Mouse (Mus musculus): ENCODE results near the gene Amigo3. TPM values are rescaled to one million over a fixed set of nuclear protein-coding genes. Genes with fewer than 3 reads are reported as not detected.

Gene Amigo3
- polyA plus RNA-seq, 1 experiment from 2014 or later, result 1.7 TPM

- H3K27me3 ChIP-seq (ENCODE audit: control insufficient read depth, insufficient read depth, low read length), result peaks cover 26% of the 10 kb centered on the region
- DNase-seq (ENCODE audit: low spot score), result no peak
- peaks cover 10% of the 10 kb centered on the region for H3K4me1 ChIP-seq (ENCODE audit: control insufficient read depth, insufficient read depth, low read length)
- no peaks in the 10 kb centered on the region for H3K9me3 ChIP-seq (ENCODE audit: control insufficient read depth, low read length)
- H3K27ac ChIP-seq (replicated peaks; ENCODE audit: low read depth, low read length), result no peak within 1 kb of the TSS
- H3K36me3 ChIP-seq (ENCODE audit: control insufficient read depth, insufficient read depth, low read length), result peaks cover 7% of the 10 kb centered on the region; the same call in 1 of the 2 replicates
- 32% methylated on average over 12 of the region's 12 CpGs for WGBS
- peak within 1 kb of the TSS; percentile 36; the same call in 1 of the 2 replicates for H3K4me2 ChIP-seq (ENCODE audit: low read depth, severe bottlenecking)
- ATAC-seq (ENCODE audit: insufficient number of reproducible peaks, low FRiP score, low TSS enrichment, low read depth), result no peak
- H3K9ac ChIP-seq (ENCODE audit: low read length), result no peak within 1 kb of the TSS
- H3K4me3 ChIP-seq (ENCODE audit: low read depth, low read length), result 0 out of 2 replicates have a peak within 1 kb of the TSS, but pooled peaks have one; percentile 10
These were observed 30.1 kb downstream of the Amigo3 start, which contains the start of gene Rnf123 for GRCm38 (mm10) chr9:108082988-108083431. Rnf123 (minus strand) TSS chr9:108083346.

- no peak overlapping the region for H3K27ac ChIP-seq (replicated peaks; ENCODE audit: low read depth, low read length)
- H3K4me1 ChIP-seq (ENCODE audit: control insufficient read depth, insufficient read depth, low read length), result peaks cover 6% of the 10 kb centered on the region; the same call in 1 of the 2 replicates
- WGBS, result 82% methylated on average over 6 of the region's 6 CpGs
- no peak for DNase-seq (ENCODE audit: low spot score)
- no peak overlapping the region for H3K4me2 ChIP-seq (ENCODE audit: low read depth, severe bottlenecking)
- H3K4me3 ChIP-seq (ENCODE audit: low read depth, low read length), result no peak overlapping the region
- ATAC-seq (ENCODE audit: insufficient number of reproducible peaks, low FRiP score, low TSS enrichment, low read depth), result no peak
- no peak overlapping the region for H3K9ac ChIP-seq (ENCODE audit: low read length)
- no peaks in the 10 kb centered on the region for H3K9me3 ChIP-seq (ENCODE audit: control insufficient read depth, low read length)
- peaks cover 26% of the 10 kb centered on the region for H3K27me3 ChIP-seq (ENCODE audit: control insufficient read depth, insufficient read depth, low read length)
- H3K36me3 ChIP-seq (ENCODE audit: control insufficient read depth, insufficient read depth, low read length), result peaks cover 7% of the 10 kb centered on the region; the same call in 1 of the 2 replicates
These were observed 30.6 kb downstream of the Amigo3 start for GRCm38 (mm10) chr9:108083561-108083960.

GRCm38 (mm10) chr9:108085261-108085660 is 32.3 kb downstream of the Amigo3 start:
- peaks cover 26% of the 10 kb centered on the region for H3K27me3 ChIP-seq (ENCODE audit: control insufficient read depth, insufficient read depth, low read length)
- 96% methylated on average over 4 of the region's 4 CpGs for WGBS

GRCm38 (mm10) chr9:108090611-108091120 is 37.7 kb downstream of the Amigo3 start:
- no peaks in the 10 kb centered on the region for H3K9me3 ChIP-seq (ENCODE audit: control insufficient read depth, low read length)
- peaks cover 16% of the 10 kb centered on the region for H3K36me3 ChIP-seq (ENCODE audit: control insufficient read depth, insufficient read depth, low read length)
- H3K4me2 ChIP-seq (ENCODE audit: low read depth, severe bottlenecking), result no peak overlapping the region
- DNase-seq (ENCODE audit: low spot score), result no peak
- no peak overlapping the region for H3K27ac ChIP-seq (replicated peaks; ENCODE audit: low read depth, low read length)
- no peak for ATAC-seq (ENCODE audit: insufficient number of reproducible peaks, low FRiP score, low TSS enrichment, low read depth)
- peaks cover 9% of the 10 kb centered on the region for H3K4me1 ChIP-seq (ENCODE audit: control insufficient read depth, insufficient read depth, low read length)
- 95% methylated on average over 7 of the region's 7 CpGs for WGBS
- H3K4me3 ChIP-seq (ENCODE audit: low read depth, low read length), result no peak overlapping the region
- no peak overlapping the region for H3K9ac ChIP-seq (ENCODE audit: low read length)
- no peaks in the 10 kb centered on the region for H3K27me3 ChIP-seq (ENCODE audit: control insufficient read depth, insufficient read depth, low read length)

More at GRCm38 (mm10) chr9:108085261-108085660, 32.3 kb downstream of the Amigo3 start:
- H3K9ac ChIP-seq (ENCODE audit: low read length), result no peak overlapping the region
- no peak overlapping the region for H3K27ac ChIP-seq (replicated peaks; ENCODE audit: low read depth, low read length)
- no peak for DNase-seq (ENCODE audit: low spot score)
- no peak for ATAC-seq (ENCODE audit: insufficient number of reproducible peaks, low FRiP score, low TSS enrichment, low read depth)
- no peak overlapping the region for H3K4me2 ChIP-seq (ENCODE audit: low read depth, severe bottlenecking)
- H3K36me3 ChIP-seq (ENCODE audit: control insufficient read depth, insufficient read depth, low read length), result peaks cover 17% of the 10 kb centered on the region
- no peaks in the 10 kb centered on the region for H3K9me3 ChIP-seq (ENCODE audit: control insufficient read depth, low read length)
- H3K4me3 ChIP-seq (ENCODE audit: low read depth, low read length), result no peak overlapping the region
- peaks cover 3% of the 10 kb centered on the region; the same call in 1 of the 2 replicates for H3K4me1 ChIP-seq (ENCODE audit: control insufficient read depth, insufficient read depth, low read length)

GRCm38 (mm10) chr9:108093586-108093985 is 40.6 kb downstream of the Amigo3 start:
- peak overlapping the region; percentile 93 for H3K4me2 ChIP-seq (ENCODE audit: low read depth, severe bottlenecking)
- no peak overlapping the region for H3K27ac ChIP-seq (replicated peaks; ENCODE audit: low read depth, low read length)
- DNase-seq (ENCODE audit: low spot score) (no peak), ATAC-seq (ENCODE audit: insufficient number of reproducible peaks, low FRiP score, low TSS enrichment, low read depth) (no peak)
- H3K4me1 ChIP-seq (ENCODE audit: control insufficient read depth, insufficient read depth, low read length), result peaks cover 9% of the 10 kb centered on the region
- peak overlapping the region; percentile 88 for H3K4me3 ChIP-seq (ENCODE audit: low read depth, low read length)
- 79% methylated on average over 10 of the region's 10 CpGs for WGBS
- no peaks in the 10 kb centered on the region for H3K9me3 ChIP-seq (ENCODE audit: control insufficient read depth, low read length)
- peak overlapping the region; percentile 85 for H3K9ac ChIP-seq (ENCODE audit: low read length)
- H3K27me3 ChIP-seq (ENCODE audit: control insufficient read depth, insufficient read depth, low read length), result no peaks in the 10 kb centered on the region
- H3K36me3 ChIP-seq (ENCODE audit: control insufficient read depth, insufficient read depth, low read length), result peaks cover 14% of the 10 kb centered on the region

GRCm38 (mm10) chr9:108094184-108094941 is 41.4 kb downstream of the Amigo3 start, which contains the start of gene Apeh:
Apeh (minus strand) TSS chr9:108094606.
- Histone ChIP-seq H3K4me1 (ENCODE audit: control insufficient read depth, insufficient read depth, low read length) (peaks cover 9% of the 10 kb centered on the region), H3K27me3 (ENCODE audit: control insufficient read depth, insufficient read depth, low read length) (no peaks in the 10 kb centered on the region), H3K4me3 (ENCODE audit: low read depth, low read length) (peak within 1 kb of the TSS; percentile 88), H3K9ac (ENCODE audit: low read length) (peak within 1 kb of the TSS; percentile 85), H3K27ac (replicated peaks; ENCODE audit: low read depth, low read length) (peak within 1 kb of the TSS; percentile 82), H3K4me2 (ENCODE audit: low read depth, severe bottlenecking) (peak within 1 kb of the TSS; percentile 93), H3K9me3 (ENCODE audit: control insufficient read depth, low read length) (no peaks in the 10 kb centered on the region), H3K36me3 (ENCODE audit: control insufficient read depth, insufficient read depth, low read length) (peaks cover 9% of the 10 kb centered on the region)
- WGBS, result under 1% methylated on average over 52 of the region's 52 CpGs
- DNase-seq (ENCODE audit: low spot score), result peak; percentile 97
- peak; percentile 92 for ATAC-seq (ENCODE audit: insufficient number of reproducible peaks, low FRiP score, low TSS enrichment, low read depth)

- no peaks in the 10 kb centered on the region for H3K27me3 ChIP-seq (ENCODE audit: control insufficient read depth, insufficient read depth, low read length)
- DNase-seq (ENCODE audit: low spot score) (peak; percentile 38), ATAC-seq (ENCODE audit: insufficient number of reproducible peaks, low FRiP score, low TSS enrichment, low read depth) (peak; percentile 19)
- peaks cover 7% of the 10 kb centered on the region for H3K36me3 ChIP-seq (ENCODE audit: control insufficient read depth, insufficient read depth, low read length)
- peak overlapping the region; percentile 55 for H3K9ac ChIP-seq (ENCODE audit: low read length)
- under 1% methylated on average over 16 of the region's 16 CpGs for WGBS
- peak overlapping the region; percentile 93 for H3K4me2 ChIP-seq (ENCODE audit: low read depth, severe bottlenecking)
- H3K4me1 ChIP-seq (ENCODE audit: control insufficient read depth, insufficient read depth, low read length), result peaks cover 9% of the 10 kb centered on the region
- no peaks in the 10 kb centered on the region for H3K9me3 ChIP-seq (ENCODE audit: control insufficient read depth, low read length)
- H3K4me3 ChIP-seq (ENCODE audit: low read depth, low read length), result peak overlapping the region; percentile 88
- 0 out of 2 replicates have a peak overlapping the region, but pooled peaks have one; percentile 36 for H3K27ac ChIP-seq (replicated peaks; ENCODE audit: low read depth, low read length)
These were observed 42.0 kb downstream of the Amigo3 start for GRCm38 (mm10) chr9:108094998-108095411.

GRCm38 (mm10) chr9:108095518-108095917 is 42.6 kb downstream of the Amigo3 start:
- peak; percentile 79 for DNase-seq (ENCODE audit: low spot score)
- peaks cover 9% of the 10 kb centered on the region for H3K4me1 ChIP-seq (ENCODE audit: control insufficient read depth, insufficient read depth, low read length)
- WGBS, result 11% methylated on average over 3 of the region's 3 CpGs
- no peaks in the 10 kb centered on the region for H3K9me3 ChIP-seq (ENCODE audit: control insufficient read depth, low read length)
- H3K27me3 ChIP-seq (ENCODE audit: control insufficient read depth, insufficient read depth, low read length), result no peaks in the 10 kb centered on the region
- no peak overlapping the region for H3K9ac ChIP-seq (ENCODE audit: low read length)
- H3K4me2 ChIP-seq (ENCODE audit: low read depth, severe bottlenecking), result peak overlapping the region; percentile 93
- peaks cover 3% of the 10 kb centered on the region for H3K36me3 ChIP-seq (ENCODE audit: control insufficient read depth, insufficient read depth, low read length)
- peak overlapping the region; percentile 88; the same call in 1 of the 2 replicates for H3K4me3 ChIP-seq (ENCODE audit: low read depth, low read length)
- no peak overlapping the region for H3K27ac ChIP-seq (replicated peaks; ENCODE audit: low read depth, low read length)
- ATAC-seq (ENCODE audit: insufficient number of reproducible peaks, low FRiP score, low TSS enrichment, low read depth), result no peak

Data from limb, embryonic 11.5 days (tissue).